Mouse (Mus musculus): ENCODE data around the gene Gm13288.
"Not testable (repeated sequence)": the region's sequence is repeated elsewhere in the genome, so short reads cannot be mapped to it uniquely, and the experiment has no call there.

DNA sequence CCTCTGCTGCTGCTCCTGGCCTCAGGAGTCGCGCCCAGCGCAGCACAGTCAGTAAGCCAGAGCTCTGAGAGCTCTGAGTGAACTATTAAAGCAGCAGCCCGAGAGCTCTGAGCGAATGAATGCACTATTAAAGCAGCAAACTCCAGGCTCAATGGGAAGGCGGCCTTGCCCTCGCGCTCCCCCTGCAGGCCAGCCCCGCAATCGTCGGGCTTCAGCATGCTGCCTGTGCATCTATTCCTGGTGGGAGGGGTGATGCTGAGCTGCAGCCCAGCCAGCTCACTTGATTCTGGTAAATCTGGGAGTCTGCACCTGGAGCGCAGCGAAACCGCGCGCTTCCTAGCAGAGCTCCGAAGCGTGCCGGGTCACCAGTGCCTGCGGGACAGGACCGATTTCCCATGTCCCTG lies 47.7 kb upstream of the Gm13288 start:
- TF ChIP-seq EP300 (IDR thresholded peaks at IDR 0.05): not testable (repeated sequence)
- TF ChIP-seq CTCF (IDR thresholded peaks at IDR 0.05): peak; percentile 73
